In the genomic region with DNA sequence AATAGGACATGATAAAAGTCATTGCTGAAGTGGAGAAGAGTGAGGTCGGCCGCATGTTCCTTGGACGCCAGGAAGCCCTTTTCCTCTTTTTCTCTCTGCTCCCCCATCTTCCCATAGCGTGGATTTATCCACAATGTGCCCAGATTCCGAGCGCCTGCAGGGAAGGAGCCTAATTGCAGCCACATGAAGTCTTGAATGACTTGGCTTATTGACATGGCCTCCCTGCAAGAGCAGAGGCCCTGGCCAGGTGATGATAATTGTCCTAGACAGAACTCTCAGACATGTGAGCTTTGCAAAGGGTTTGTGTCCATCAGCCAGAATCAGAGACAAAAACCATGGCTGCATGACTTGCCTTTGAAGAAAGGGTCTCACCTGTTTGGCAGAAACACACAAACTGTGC, we compare ENCODE assay signal across 19 mouse cellular contexts.
A peak's percentile ranks its signal among the peaks of the same experiment; 100 is the strongest.
DNase-seq lines count a peak whose midpoint lies in the region; ATAC-seq lines count a peak whose summit lies in the region.
"Had no signal": no experiment of that assay in that cellular context is flagged by ENCODE, and none has a peak within 500 bp of the region (broad histone marks: within the 10 kb centered on the region; RNA-seq: fewer than 3 reads in every experiment).

No protein-coding gene starts in this region.

- H3K9me3 ChIP-seq in hindbrain, embryonic 10.5 days = no peaks in the 10 kb centered on the region
- H3K9me3 ChIP-seq in hindbrain, embryonic 12.5 days (replicated peaks) = no peaks in the 10 kb centered on the region
- H3K9me3 ChIP-seq in neural tube, embryonic 11.5 days (ENCODE audit: control insufficient read depth, low read length) = no peaks in the 10 kb centered on the region
- H3K9me3 ChIP-seq in embryonic facial prominence, embryonic 10.5 days = no peaks in the 10 kb centered on the region
- H3K9me3 ChIP-seq: heart, embryonic 10.5 days; hindbrain, embryonic 15.5 days; neural tube, embryonic 15.5 days; stomach, embryonic 15.5 days had no signal

- 63% methylated on average over 6 of the region's 6 CpGs for WGBS in hindbrain, embryonic 10.5 days
- 72% methylated on average over 6 of the region's 6 CpGs for WGBS in hindbrain, embryonic 12.5 days
- 67% methylated on average over 6 of the region's 6 CpGs for WGBS in neural tube, embryonic 11.5 days
- WGBS in embryonic facial prominence, embryonic 10.5 days = 17% methylated on average over 6 of the region's 6 CpGs

- no peak overlapping the region for H3K4me2 ChIP-seq in hindbrain, embryonic 12.5 days (replicated peaks)
- H3K4me2 ChIP-seq in neural tube, embryonic 11.5 days (ENCODE audit: low read depth) = no peak overlapping the region
- H3K4me2 ChIP-seq: hindbrain, embryonic 15.5 days; neural tube, embryonic 15.5 days; stomach, embryonic 15.5 days had no signal

- no peak overlapping the region for H3K9ac ChIP-seq in hindbrain, embryonic 12.5 days
- H3K9ac ChIP-seq in neural tube, embryonic 11.5 days (ENCODE audit: low read length) = no peak overlapping the region
- H3K9ac ChIP-seq: forebrain, postnatal 0 days; hindbrain, embryonic 15.5 days; liver, postnatal 0 days; neural tube, embryonic 15.5 days; stomach, embryonic 15.5 days had no signal

- no peak for ATAC-seq in hindbrain, embryonic 12.5 days (ENCODE audit: low FRiP score)
- no peak for ATAC-seq in neural tube, embryonic 11.5 days (ENCODE audit: insufficient read depth, low FRiP score, low TSS enrichment)
- ATAC-seq: forebrain, postnatal 0 days; intestine, postnatal 0 days; liver, postnatal 0 days had no signal

- peak; percentile 31 for DNase-seq in hindbrain, embryonic 10.5 days (ENCODE audit: low spot score)
- peak; percentile 27 for DNase-seq in neural tube, embryonic 11.5 days (ENCODE audit: low spot score)
- DNase-seq in neural tube, embryonic 10.5 days (ENCODE audit: extremely low spot score, low spot score) = no peak
- DNase-seq in embryonic facial prominence, embryonic 10.5 days (ENCODE audit: low spot score) = peak; percentile 77
- DNase-seq in retina, postnatal 1 day = peak; percentile 40
- DNase-seq in left cerebral cortex, adult 8-10 months (ENCODE audit: low spot score in 2 of 2) = no peak
- DNase-seq in natural killer cell, adult 2 months (ENCODE audit: low spot score in 2 of 2) = no peak
- DNase-seq: forebrain, postnatal 0 days; liver, postnatal 0 days; lung, postnatal 10 days; right cerebral cortex, postnatal 25 days; thymus, adult 18-20 months had no signal

- no peaks in the 10 kb centered on the region for H3K27me3 ChIP-seq in hindbrain, embryonic 10.5 days (ENCODE audit: insufficient read depth, poor library complexity, severe bottlenecking)
- H3K27me3 ChIP-seq in hindbrain, embryonic 12.5 days = no peaks in the 10 kb centered on the region
- no peaks in the 10 kb centered on the region for H3K27me3 ChIP-seq in neural tube, embryonic 11.5 days (ENCODE audit: control insufficient read depth, insufficient read depth, low read length)
- H3K27me3 ChIP-seq in embryonic facial prominence, embryonic 10.5 days (replicated peaks; ENCODE audit: low read depth, poor library complexity, severe bottlenecking) = no peaks in the 10 kb centered on the region
- H3K27me3 ChIP-seq: hindbrain, embryonic 15.5 days; megakaryocyte, embryonic 14.5 days; neural tube, embryonic 15.5 days; stomach, embryonic 15.5 days had no signal

- peak overlapping the region; percentile 9 for H3K27ac ChIP-seq in hindbrain, embryonic 10.5 days
- no peak overlapping the region for H3K27ac ChIP-seq in hindbrain, embryonic 12.5 days
- H3K27ac ChIP-seq in neural tube, embryonic 11.5 days (ENCODE audit: low read depth, low read length) = no peak overlapping the region
- H3K27ac ChIP-seq in embryonic facial prominence, embryonic 10.5 days (replicated peaks) = peak overlapping the region; percentile 76
- H3K27ac ChIP-seq: heart, embryonic 10.5 days; hindbrain, embryonic 15.5 days; neural tube, embryonic 15.5 days; stomach, embryonic 15.5 days had no signal

- H3K36me3 ChIP-seq in hindbrain, embryonic 10.5 days = no peaks in the 10 kb centered on the region
- H3K36me3 ChIP-seq in hindbrain, embryonic 12.5 days = no peaks in the 10 kb centered on the region
- H3K36me3 ChIP-seq in neural tube, embryonic 11.5 days (ENCODE audit: control insufficient read depth, insufficient read depth, low read length) = no peaks in the 10 kb centered on the region
- no peaks in the 10 kb centered on the region for H3K36me3 ChIP-seq in embryonic facial prominence, embryonic 10.5 days (replicated peaks)
- H3K36me3 ChIP-seq: heart, embryonic 10.5 days; hindbrain, embryonic 15.5 days; neural tube, embryonic 15.5 days; stomach, embryonic 15.5 days had no signal

- H3K4me1 ChIP-seq in hindbrain, embryonic 10.5 days (replicated peaks) = peaks cover 14% of the 10 kb centered on the region
- H3K4me1 ChIP-seq in hindbrain, embryonic 12.5 days = peaks cover 5% of the 10 kb centered on the region
- no peaks in the 10 kb centered on the region for H3K4me1 ChIP-seq in neural tube, embryonic 11.5 days (ENCODE audit: control insufficient read depth, insufficient read depth, low read length)
- H3K4me1 ChIP-seq in embryonic facial prominence, embryonic 10.5 days = peaks cover 33% of the 10 kb centered on the region
- H3K4me1 ChIP-seq: heart, embryonic 10.5 days; megakaryocyte, embryonic 14.5 days; neural tube, embryonic 15.5 days; stomach, embryonic 15.5 days had no signal

- no peak overlapping the region for H3K4me3 ChIP-seq in hindbrain, embryonic 10.5 days
- no peak overlapping the region for H3K4me3 ChIP-seq in hindbrain, embryonic 12.5 days
- no peak overlapping the region for H3K4me3 ChIP-seq in neural tube, embryonic 11.5 days (ENCODE audit: low read depth, low read length)
- H3K4me3 ChIP-seq in embryonic facial prominence, embryonic 10.5 days = no peak overlapping the region
- H3K4me3 ChIP-seq: heart, embryonic 10.5 days; hindbrain, embryonic 15.5 days; megakaryocyte, embryonic 14.5 days; neural tube, embryonic 15.5 days; stomach, embryonic 15.5 days had no signal

Comparison
In these comparisons a context has a peak if more than half of its experiments do, and no peak if none do; other contexts are left out.
1. DNase-seq: peak in hindbrain, embryonic 10.5 days (single experiment), neural tube, embryonic 11.5 days (single experiment), embryonic facial prominence, embryonic 10.5 days (single experiment) and retina, postnatal 1 day (single experiment); none in neural tube, embryonic 10.5 days (single experiment), left cerebral cortex, adult 8-10 months (0 of 2) and natural killer cell, adult 2 months (0 of 2).
2. H3K27ac ChIP-seq: peak in hindbrain, embryonic 10.5 days (single experiment) and embryonic facial prominence, embryonic 10.5 days (single experiment); none in hindbrain, embryonic 12.5 days (single experiment) and neural tube, embryonic 11.5 days (single experiment).